Mouse (Mus musculus): ENCODE data around the gene Llgl1.

DNA sequence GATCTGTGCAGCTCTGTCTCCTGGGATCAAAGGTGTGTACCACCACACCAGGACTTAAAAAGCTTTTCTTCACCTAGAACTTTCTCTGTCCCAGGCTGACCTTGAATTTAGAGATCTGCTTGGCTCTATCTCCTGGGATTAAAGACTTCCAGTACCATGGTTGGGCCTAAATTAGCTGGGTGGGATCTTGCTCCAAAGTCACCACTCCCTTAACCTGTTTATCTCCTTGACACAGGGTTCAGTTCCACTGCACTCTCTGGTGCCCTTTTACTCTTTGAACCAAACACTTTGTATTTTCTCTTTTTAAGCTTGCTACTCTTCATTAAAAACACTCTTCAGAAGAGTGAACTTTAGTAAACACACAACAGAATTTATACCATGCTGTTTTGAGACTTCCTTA lies 37.9 kb downstream of the Llgl1 start:
- TF ChIP-seq CTCF (IDR thresholded peaks at IDR 0.05; ENCODE audit: low read depth) (no peak), EP300 (IDR thresholded peaks at IDR 0.05; ENCODE audit: low read depth) (no peak)
